Mouse (Mus musculus) hindbrain, postnatal 0 days (tissue): ENCODE data around the gene Syngr2. TPM values are rescaled to one million over a fixed set of nuclear protein-coding genes. Genes with fewer than 3 reads are reported as not detected.
"Not testable (repeated sequence)": the region's sequence is repeated elsewhere in the genome, so short reads cannot be mapped to it uniquely, and the experiment has no call there.

ENCODE experiments used
- ATAC-seq: fragments of 200-750 bp; cut with Nextera tagmentation; 2 replicates; pipeline ENCODE4 v1.8.0; 2017; ENCODE audit warnings: mild to moderate bottlenecking, moderate TSS enrichment, moderate library complexity
- DNase-seq: peaks from one replicate; pipeline ENCODE4 v3.0.0-alpha.2; 2015; ENCODE audit warnings: low spot score
- H3K27ac ChIP-seq: fragments of 300-500 bp; sonication (generic); 2 replicates; pipeline ENCODE4 v1.5.1; 2014; ENCODE audit warnings: mild to moderate bottlenecking
- H3K27me3 ChIP-seq: fragments of 300-500 bp; sonication (generic); 2 replicates; pipeline ENCODE4 v1.6.1; 2014; ENCODE audit warnings: low read length, mixed read lengths; ENCODE audit not compliant: insufficient read depth
- H3K36me3 ChIP-seq: fragments of 300-500 bp; sonication (generic); 2 replicates; pipeline ENCODE4 v1.6.1; 2014; ENCODE audit warnings: low read length, mixed read lengths; ENCODE audit not compliant: insufficient read depth
- H3K4me1 ChIP-seq: fragments of 300-500 bp; sonication (generic); 2 replicates; pipeline ENCODE4 v1.6.1; 2014; ENCODE audit warnings: antibody characterized with exemption, low read length, mixed read lengths; ENCODE audit not compliant: insufficient read depth
- H3K4me2 ChIP-seq: fragments of 300-500 bp; sonication (generic); 2 replicates; pipeline ENCODE4 v1.6.1; 2014; ENCODE audit warnings: low read depth, mild to moderate bottlenecking, low read length, moderate library complexity, mixed read lengths
- H3K4me3 ChIP-seq: fragments of 300-500 bp; sonication (generic); 2 replicates; pipeline ENCODE4 v1.5.1; 2014; ENCODE audit warnings: low read length
- H3K9ac ChIP-seq: fragments of 300-500 bp; sonication (generic); replicated peaks from 2 replicates; pipeline ENCODE4 v1.6.1; 2014; ENCODE audit warnings: mild to moderate bottlenecking, low read length, moderate library complexity, mixed read lengths
- H3K9me3 ChIP-seq: fragments of 300-500 bp; sonication (generic); 2 replicates; pipeline ENCODE4 v1.6.1; 2016; ENCODE audit warnings: low read length, mixed read lengths
- CTCF ChIP-seq: IDR thresholded peaks from 2 replicates; pipeline ENCODE4 v1.5.1; 2016; ENCODE audit warnings: antibody characterized with exemption, control low read depth, low read depth
- WGBS: fragments of 180-500 bp; shearing (Covaris S2); extraction: QIAGEN DNeasy Blood & Tissue Kit; methylation state at CpG from one replicate; pipeline ENCODE4 v1.1.7; 2014; 5-methylcytosine and 5-hydroxymethylcytosine counted together
- polyA plus RNA-seq: library from polyadenylated mRNA; unstranded; fragments of >200 nt; fragmentation: Nextera tagmentation; extraction: Ambion mirVana; gene quantifications from 2 replicates; pipeline ENCODE4 v1.2.1, GENCODE M21; 2015
- total RNA-seq: library from RNA; depleted of rRNA; stranded (reverse); fragments of >200 nt; gene quantifications from 2 replicates; pipeline ENCODE4 v1.2.3, GENCODE M21; 2014

Syngr2 gene
- total and polyA plus RNA-seq, 2 experiments from 2014 or later: 18.8 to 31.7 TPM

GRCm38 (mm10) chr11:117828888-117829604, 19.6 kb downstream of the Syngr2 start:
- Histone ChIP-seq H3K4me2 (no peak overlapping the region), H3K4me3 (no peak overlapping the region), H3K9me3 (no peaks in the 10 kb centered on the region), H3K9ac (no peak overlapping the region), H3K27me3 (no peaks in the 10 kb centered on the region), H3K36me3 (no peaks in the 10 kb centered on the region), H3K27ac (peak overlapping the region; percentile 64), H3K4me1 (peaks cover 14% of the 10 kb centered on the region)
- no peak for ATAC-seq
- DNase-seq: peak; percentile 65
- TF ChIP-seq CTCF: no peak
- 42% methylated on average over 9 of the region's 9 CpGs for WGBS

- Histone ChIP-seq H3K27ac (peak overlapping the region; percentile 64), H3K27me3 (no peaks in the 10 kb centered on the region), H3K4me1 (peaks cover 11% of the 10 kb centered on the region), H3K4me3 (no peak overlapping the region), H3K9ac (no peak overlapping the region), H3K4me2 (no peak overlapping the region), H3K36me3 (no peaks in the 10 kb centered on the region), H3K9me3 (no peaks in the 10 kb centered on the region)
- no peak for TF ChIP-seq CTCF
- no peak for DNase-seq
- WGBS: 60% methylated on average over 2 of the region's 2 CpGs
- ATAC-seq: no peak
Observed at GRCm38 (mm10) chr11:117829671-117830215, 20.3 kb downstream of the Syngr2 start.

GRCm38 (mm10) chr11:117830401-117830800, 20.9 kb downstream of the Syngr2 start:
- ATAC-seq: no peak
- WGBS: 59% methylated on average over 9 of the region's 9 CpGs
- TF ChIP-seq CTCF: no peak
- Histone ChIP-seq H3K4me2 (no peak overlapping the region), H3K9me3 (no peaks in the 10 kb centered on the region), H3K27me3 (no peaks in the 10 kb centered on the region), H3K4me1 (peaks cover 11% of the 10 kb centered on the region), H3K27ac (no peak overlapping the region), H3K9ac (no peak overlapping the region), H3K36me3 (no peaks in the 10 kb centered on the region), H3K4me3 (no peak overlapping the region)
- no peak for DNase-seq

- DNase-seq (peak; percentile 79), ATAC-seq (peak; percentile 78)
- WGBS: 17% methylated on average over 28 of the region's 28 CpGs
- H3K27me3 ChIP-seq: no peaks in the 10 kb centered on the region
- H3K4me3 ChIP-seq: peak overlapping the region; percentile 21
- H3K4me2 ChIP-seq: peak overlapping the region; percentile 45
- H3K9ac ChIP-seq: peak overlapping the region; percentile 34; the same call in 1 of the 2 replicates
- H3K36me3 ChIP-seq: no peaks in the 10 kb centered on the region
- H3K4me1 ChIP-seq: peaks cover 7% of the 10 kb centered on the region; the same call in 1 of the 2 replicates
- TF ChIP-seq CTCF: peak; percentile 79
- H3K9me3 ChIP-seq: no peaks in the 10 kb centered on the region
- H3K27ac ChIP-seq: 0 out of 2 replicates have a peak overlapping the region, but pooled peaks have one; percentile 22
Observed at GRCm38 (mm10) chr11:117832086-117832969, 22.9 kb downstream of the Syngr2 start.

- not testable (repeated sequence) for H3K27ac ChIP-seq, H3K9ac ChIP-seq, H3K4me2 ChIP-seq, H3K4me1 ChIP-seq, DNase-seq, H3K4me3 ChIP-seq, H3K27me3 ChIP-seq, H3K9me3 ChIP-seq, H3K36me3 ChIP-seq, ATAC-seq
- 94% methylated on average over 4 of the region's 6 CpGs for WGBS
Observed at GRCm38 (mm10) chr11:117833509-117833908, 24.0 kb downstream of the Syngr2 start.

- Histone ChIP-seq H3K36me3 (no peaks in the 10 kb centered on the region), H3K4me2 (no peak overlapping the region), H3K4me1 (peaks cover 3% of the 10 kb centered on the region; the same call in 1 of the 2 replicates), H3K4me3 (no peak overlapping the region), H3K27ac (no peak overlapping the region), H3K27me3 (no peaks in the 10 kb centered on the region), H3K9ac (no peak overlapping the region), H3K9me3 (no peaks in the 10 kb centered on the region)
- ATAC-seq (no peak), DNase-seq (no peak)
- WGBS: 92% methylated on average over 8 of the region's 8 CpGs
- no peak for TF ChIP-seq CTCF
Observed at GRCm38 (mm10) chr11:117834086-117834485, 24.6 kb downstream of the Syngr2 start.
